Mouse (Mus musculus): ENCODE measurements around the gene Bnip3.

DNA sequence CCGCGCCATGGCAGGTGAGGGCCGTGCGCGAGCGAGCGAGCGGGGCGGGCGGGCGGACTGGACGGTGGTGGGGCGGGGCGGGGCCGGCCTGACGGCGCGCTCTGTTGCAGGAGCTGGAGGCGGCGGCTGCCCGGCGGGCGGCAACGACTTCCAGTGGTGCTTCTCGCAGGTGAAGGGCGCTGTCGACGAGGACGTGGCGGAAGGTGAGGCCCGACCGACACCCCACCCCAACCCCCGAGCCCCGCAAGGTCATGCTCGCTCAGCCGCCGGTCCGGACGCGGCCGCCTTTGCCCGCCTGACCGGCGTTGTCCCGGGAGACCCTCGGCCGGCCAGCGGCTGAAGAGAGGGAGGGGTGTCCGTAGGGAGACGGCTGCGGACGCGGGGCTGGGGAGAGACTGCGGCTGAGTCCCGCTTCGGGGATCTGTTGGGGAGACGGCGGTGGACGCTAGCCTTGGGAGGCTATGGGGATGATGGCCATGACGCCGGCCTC is 62.8 kb downstream of the Bnip3 start:
- TF ChIP-seq POLR2A (IDR thresholded peaks at IDR 0.05; ENCODE audit: insufficient read depth, low read depth, low read length) (no peak), CTCF (IDR thresholded peaks at IDR 0.05; ENCODE audit: insufficient read depth, low read depth, low read length) (no peak)

All from olfactory bulb, adult 2 months (tissue).